Mouse (Mus musculus): ENCODE measurements around the gene Dnaja3. TPM values are rescaled to one million over a fixed set of nuclear protein-coding genes. Genes with fewer than 3 reads are reported as not detected.
A peak's percentile ranks its signal among the peaks of the same experiment; 100 is the strongest.

Gene Dnaja3
- polyA plus RNA-seq, 1 experiment from 2014 or later: 66.5 TPM

GRCm38 (mm10) chr16:4632050-4632449 lies 7.7 kb upstream of the Dnaja3 start:
- no peak overlapping the region for H3K4me2 ChIP-seq
- H3K9me3 ChIP-seq: no peaks in the 10 kb centered on the region
- no peak; the same call in 1 of the 2 replicates for ATAC-seq (ENCODE audit: borderline replicate concordance, extremely low read depth, low FRiP score, low TSS enrichment)
- no peaks in the 10 kb centered on the region for H3K27me3 ChIP-seq
- no peak overlapping the region for H3K4me3 ChIP-seq
- H3K4me1 ChIP-seq: 0 out of 2 replicates have a peak, but pooled peaks cover 7% of the 10 kb centered on the region
- 41% methylated on average over 7 of the region's 7 CpGs for WGBS
- H3K27ac ChIP-seq: no peak overlapping the region
- H3K9ac ChIP-seq: no peak overlapping the region
- H3K36me3 ChIP-seq: no peaks in the 10 kb centered on the region

DNA sequence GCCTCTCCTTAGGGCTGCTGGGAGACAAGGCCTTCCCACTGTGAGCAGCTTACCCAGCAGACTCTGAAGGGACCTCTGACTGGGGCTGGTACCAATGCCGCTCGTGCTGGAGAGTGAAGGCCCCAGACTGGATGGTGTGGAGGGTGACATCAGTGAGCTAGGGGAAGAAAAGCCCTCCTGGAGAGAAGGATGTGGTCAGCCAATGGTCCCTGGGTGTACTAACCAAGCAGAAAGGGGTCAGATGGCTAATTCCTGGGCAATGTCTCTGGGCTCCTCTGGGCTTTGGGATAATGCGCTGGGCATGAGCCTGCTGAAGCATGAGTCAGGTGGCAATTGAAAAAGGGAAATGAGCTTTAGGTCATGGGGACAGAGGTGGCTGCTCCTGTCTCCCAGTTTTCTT lies 6.1 kb upstream of the Dnaja3 start:
- Histone ChIP-seq H3K4me2 (no peak overlapping the region), H3K9me3 (no peaks in the 10 kb centered on the region), H3K9ac (no peak overlapping the region), H3K27ac (no peak overlapping the region), H3K4me3 (no peak overlapping the region), H3K4me1 (0 out of 2 replicates have a peak, but pooled peaks cover 7% of the 10 kb centered on the region), H3K36me3 (no peaks in the 10 kb centered on the region), H3K27me3 (no peaks in the 10 kb centered on the region)
- WGBS: 89% methylated on average over 3 of the region's 3 CpGs
- no peak for ATAC-seq (ENCODE audit: borderline replicate concordance, extremely low read depth, low FRiP score, low TSS enrichment)

- Histone ChIP-seq H3K9ac (no peak overlapping the region), H3K27me3 (no peaks in the 10 kb centered on the region), H3K36me3 (no peaks in the 10 kb centered on the region), H3K9me3 (no peaks in the 10 kb centered on the region), H3K27ac (no peak overlapping the region), H3K4me1 (0 out of 2 replicates have a peak, but pooled peaks cover 11% of the 10 kb centered on the region), H3K4me3 (no peak overlapping the region), H3K4me2 (no peak overlapping the region)
- 76% methylated on average over 9 of the region's 9 CpGs for WGBS
- ATAC-seq (ENCODE audit: borderline replicate concordance, extremely low read depth, low FRiP score, low TSS enrichment): no peak
Observed at GRCm38 (mm10) chr16:4634681-4635080, 5.1 kb upstream of the Dnaja3 start.

DNA sequence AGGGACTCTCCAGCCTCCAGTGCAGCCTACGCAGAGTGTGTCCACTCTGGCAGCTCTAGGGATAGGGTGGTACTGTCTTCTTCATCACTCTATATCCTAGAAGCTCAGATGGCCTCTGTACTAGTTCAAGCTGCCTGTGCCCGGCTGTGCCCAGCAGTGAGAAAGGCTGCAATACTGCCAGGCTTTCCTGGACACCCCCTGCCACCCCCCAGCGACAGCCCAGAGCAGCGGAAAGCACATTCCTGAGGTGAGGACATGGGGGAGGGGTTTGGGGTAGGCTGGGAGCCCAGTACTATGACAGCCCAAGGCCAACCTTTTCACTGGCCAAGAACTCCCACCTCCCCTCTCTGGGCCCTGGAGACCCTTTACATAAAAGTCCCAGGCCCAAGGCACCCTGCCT lies 4.0 kb upstream of the Dnaja3 start:
- H3K27ac ChIP-seq: no peak overlapping the region
- H3K36me3 ChIP-seq: no peaks in the 10 kb centered on the region
- WGBS: 59% methylated on average over 4 of the region's 4 CpGs
- no peak overlapping the region for H3K4me3 ChIP-seq
- H3K9ac ChIP-seq: no peak overlapping the region
- no peaks in the 10 kb centered on the region for H3K9me3 ChIP-seq
- ATAC-seq (ENCODE audit: borderline replicate concordance, extremely low read depth, low FRiP score, low TSS enrichment): no peak
- H3K4me2 ChIP-seq: no peak overlapping the region
- no peaks in the 10 kb centered on the region for H3K27me3 ChIP-seq
- peaks cover 14% of the 10 kb centered on the region for H3K4me1 ChIP-seq

- no peak overlapping the region for H3K27ac ChIP-seq
- no peaks in the 10 kb centered on the region for H3K9me3 ChIP-seq
- no peaks in the 10 kb centered on the region for H3K36me3 ChIP-seq
- H3K9ac ChIP-seq: no peak overlapping the region
- H3K4me2 ChIP-seq: no peak overlapping the region
- WGBS: 85% methylated on average over 3 of the region's 3 CpGs
- H3K4me1 ChIP-seq: peaks cover 45% of the 10 kb centered on the region
- no peak overlapping the region for H3K4me3 ChIP-seq
- ATAC-seq (ENCODE audit: borderline replicate concordance, extremely low read depth, low FRiP score, low TSS enrichment): no peak
- H3K27me3 ChIP-seq: no peaks in the 10 kb centered on the region
Observed at GRCm38 (mm10) chr16:4638891-4639390, 848 bp upstream of the Dnaja3 start.

DNA sequence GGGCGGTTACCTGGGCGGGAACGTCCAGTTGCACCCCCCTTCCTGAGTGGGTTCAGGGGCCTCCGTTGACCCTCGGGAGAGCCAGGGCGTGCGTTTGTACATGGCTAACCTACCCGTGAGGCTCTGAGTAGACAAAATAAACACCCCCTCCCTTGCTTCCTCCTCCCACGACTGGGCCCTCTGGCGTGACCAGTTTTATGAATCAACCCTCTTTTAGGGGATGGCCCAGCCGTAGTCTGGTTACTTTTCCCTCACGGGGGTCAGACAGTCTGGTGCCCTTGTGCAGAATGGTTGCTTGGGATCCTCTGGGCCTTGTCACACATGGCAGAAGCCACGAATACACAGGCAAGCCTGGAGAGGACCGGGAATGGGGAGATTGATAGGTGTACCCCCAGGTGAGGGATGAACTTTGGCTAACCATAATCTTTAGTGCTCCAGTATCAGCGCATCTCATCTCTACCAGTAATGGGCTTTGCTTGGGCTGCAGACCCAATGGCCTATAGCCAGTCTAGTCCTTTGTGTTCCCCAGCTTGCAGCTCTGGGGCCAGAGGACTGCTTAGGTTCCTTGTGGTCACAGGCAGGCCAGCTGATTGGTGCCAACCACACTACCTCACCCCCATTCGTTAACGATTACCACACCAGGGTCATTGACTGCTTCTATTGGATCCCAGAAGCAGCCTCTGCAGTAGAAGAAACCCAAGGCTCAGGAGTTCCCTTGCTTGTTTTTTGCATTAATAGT lies 647 bp downstream of the Dnaja3 start:
- Histone ChIP-seq H3K4me3 (peak overlapping the region; percentile 64), H3K27me3 (no peaks in the 10 kb centered on the region), H3K9me3 (no peaks in the 10 kb centered on the region), H3K4me1 (peaks cover 58% of the 10 kb centered on the region), H3K27ac (peak overlapping the region; percentile 97), H3K9ac (peak overlapping the region; percentile 70), H3K4me2 (peak overlapping the region; percentile 63), H3K36me3 (no peaks in the 10 kb centered on the region)
- WGBS: 1% methylated on average over 17 of the region's 17 CpGs
- ATAC-seq (ENCODE audit: borderline replicate concordance, extremely low read depth, low FRiP score, low TSS enrichment): peak; percentile 9; the same call in 1 of the 2 replicates

- ATAC-seq (ENCODE audit: borderline replicate concordance, extremely low read depth, low FRiP score, low TSS enrichment): peak; percentile 17; the same call in 1 of the 2 replicates
- Histone ChIP-seq H3K36me3 (no peaks in the 10 kb centered on the region), H3K4me1 (peaks cover 59% of the 10 kb centered on the region), H3K9me3 (no peaks in the 10 kb centered on the region), H3K4me3 (peak overlapping the region; percentile 64), H3K4me2 (peak overlapping the region; percentile 63), H3K9ac (peak overlapping the region; percentile 70), H3K27me3 (no peaks in the 10 kb centered on the region), H3K27ac (peak overlapping the region; percentile 97)
- 14% methylated on average over 3 of the region's 3 CpGs for WGBS
Observed at GRCm38 (mm10) chr16:4641119-4641838, 1.5 kb downstream of the Dnaja3 start.

DNA sequence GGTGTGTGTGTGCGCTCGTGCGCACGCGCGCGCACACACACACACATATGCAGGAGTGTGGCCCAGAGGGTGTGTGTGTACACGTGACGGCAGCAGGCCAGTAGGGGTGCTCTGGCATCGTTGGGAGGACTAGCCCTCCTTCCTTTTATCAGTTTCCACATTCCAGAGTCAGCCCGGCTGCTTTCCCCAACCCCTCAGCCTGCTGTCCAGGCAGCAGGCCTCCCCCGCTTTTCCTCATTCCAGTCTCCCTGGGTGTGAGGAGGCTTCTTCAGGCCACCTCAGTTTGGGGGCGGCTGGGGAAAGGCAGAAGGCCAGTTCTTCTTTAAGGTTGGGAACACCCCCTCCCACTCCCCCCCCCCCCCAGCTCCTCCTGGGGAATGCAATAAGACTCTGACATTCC lies 2.4 kb downstream of the Dnaja3 start:
- Histone ChIP-seq H3K36me3 (no peaks in the 10 kb centered on the region), H3K9me3 (no peaks in the 10 kb centered on the region), H3K4me1 (peaks cover 69% of the 10 kb centered on the region), H3K27ac (peak overlapping the region; percentile 97), H3K4me3 (peak overlapping the region; percentile 64), H3K9ac (peak overlapping the region; percentile 18; the same call in 1 of the 2 replicates), H3K27me3 (no peaks in the 10 kb centered on the region), H3K4me2 (peak overlapping the region; percentile 63)
- ATAC-seq (ENCODE audit: borderline replicate concordance, extremely low read depth, low FRiP score, low TSS enrichment): peak; percentile 73
- 17% methylated on average over 13 of the region's 13 CpGs for WGBS

DNA sequence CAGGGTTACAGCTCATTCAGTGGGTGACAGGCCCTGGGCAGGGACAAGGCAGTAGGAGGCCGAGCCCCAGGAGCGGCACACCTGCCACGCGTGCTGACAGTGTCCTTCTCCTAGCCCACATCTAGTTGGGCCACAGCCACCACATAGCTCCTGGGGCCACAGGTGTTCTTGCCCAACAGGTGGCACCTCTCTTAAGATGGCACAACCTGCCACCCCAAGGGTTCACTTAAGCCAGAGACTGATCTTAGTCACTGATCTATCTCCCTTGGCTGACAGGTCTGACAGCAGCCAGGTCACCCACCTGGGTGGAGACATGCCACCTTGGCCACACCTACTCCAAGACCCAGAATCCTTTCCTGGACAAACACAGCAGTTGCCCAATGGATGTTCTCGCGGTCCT lies 3.1 kb downstream of the Dnaja3 start:
- no peaks in the 10 kb centered on the region for H3K9me3 ChIP-seq
- H3K9ac ChIP-seq: peak overlapping the region; percentile 18; the same call in 1 of the 2 replicates
- peak overlapping the region; percentile 63 for H3K4me2 ChIP-seq
- peak overlapping the region; percentile 64 for H3K4me3 ChIP-seq
- WGBS: 65% methylated on average over 6 of the region's 6 CpGs
- no peaks in the 10 kb centered on the region for H3K27me3 ChIP-seq
- H3K4me1 ChIP-seq: peaks cover 76% of the 10 kb centered on the region
- H3K27ac ChIP-seq: peak overlapping the region; percentile 97
- no peak for ATAC-seq (ENCODE audit: borderline replicate concordance, extremely low read depth, low FRiP score, low TSS enrichment)
- peaks cover 4% of the 10 kb centered on the region for H3K36me3 ChIP-seq

DNA sequence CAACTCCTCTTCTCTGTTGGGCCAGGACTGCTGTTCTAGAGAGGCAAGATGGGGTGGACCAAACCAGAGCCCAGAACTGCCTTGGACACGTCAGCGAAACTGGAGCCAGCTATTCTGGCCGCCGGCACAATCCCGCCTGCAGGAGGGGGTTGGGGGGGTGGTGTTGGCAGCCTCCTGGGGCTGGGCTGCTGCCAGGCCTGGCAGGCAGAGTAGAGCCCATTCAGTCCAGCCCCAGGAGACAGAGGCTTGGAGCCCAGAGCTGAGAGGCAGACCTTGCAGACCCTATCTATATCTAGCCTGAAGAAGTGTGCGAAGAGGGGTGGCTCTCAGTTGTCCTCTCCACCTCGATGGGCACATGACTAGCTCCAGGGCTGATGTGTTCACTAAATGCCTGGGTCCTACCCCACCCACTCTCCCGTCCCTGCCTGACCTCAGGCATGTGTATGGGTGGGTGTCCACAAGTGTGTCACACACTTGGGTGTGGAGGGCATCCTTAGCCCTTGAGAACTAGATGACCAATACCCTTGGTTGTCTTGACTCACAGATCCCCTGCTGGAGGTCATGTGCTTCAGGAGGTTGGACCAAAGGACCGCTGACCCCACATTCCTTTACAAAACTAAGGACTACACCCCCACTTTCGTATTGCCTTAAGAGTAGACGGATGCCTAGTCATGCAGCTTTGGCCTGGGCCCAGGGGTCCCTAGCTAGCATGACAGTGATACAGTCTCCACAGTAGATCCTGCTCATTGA lies 4.1 kb downstream of the Dnaja3 start:
- H3K4me1 ChIP-seq: peaks cover 80% of the 10 kb centered on the region
- no peaks in the 10 kb centered on the region for H3K27me3 ChIP-seq
- 37% methylated on average over 11 of the region's 11 CpGs for WGBS
- H3K9me3 ChIP-seq: no peaks in the 10 kb centered on the region
- peak overlapping the region; percentile 97 for H3K27ac ChIP-seq
- peak overlapping the region; percentile 18 for H3K9ac ChIP-seq
- no peak overlapping the region for H3K4me3 ChIP-seq
- peaks cover 13% of the 10 kb centered on the region for H3K36me3 ChIP-seq
- H3K4me2 ChIP-seq: peak overlapping the region; percentile 63
- peak; percentile 21 for ATAC-seq (ENCODE audit: borderline replicate concordance, extremely low read depth, low FRiP score, low TSS enrichment)

DNA sequence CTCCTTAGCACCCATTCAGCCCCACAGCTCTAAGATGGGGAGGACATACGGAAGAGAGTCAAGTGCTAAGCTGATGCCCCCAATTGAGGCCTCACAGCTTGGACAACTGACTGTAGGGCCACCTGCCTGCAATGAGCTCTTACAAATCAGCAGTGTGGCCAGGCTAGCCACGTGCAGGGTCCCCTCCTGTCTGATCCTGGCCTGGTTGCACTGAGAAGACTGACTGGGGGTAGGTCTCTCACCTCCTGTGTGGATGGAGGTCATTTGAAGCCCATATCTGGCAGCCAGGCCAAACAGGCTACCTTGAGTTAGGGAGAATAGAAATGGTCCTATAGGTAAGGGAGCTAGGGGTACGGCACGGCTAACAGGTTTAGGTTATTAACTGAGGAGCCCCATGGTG lies 6.1 kb downstream of the Dnaja3 start:
- peaks cover 32% of the 10 kb centered on the region for H3K36me3 ChIP-seq
- H3K4me1 ChIP-seq: peaks cover 74% of the 10 kb centered on the region
- ATAC-seq (ENCODE audit: borderline replicate concordance, extremely low read depth, low FRiP score, low TSS enrichment): no peak
- H3K4me2 ChIP-seq: no peak overlapping the region
- no peak overlapping the region for H3K27ac ChIP-seq
- H3K27me3 ChIP-seq: no peaks in the 10 kb centered on the region
- no peak overlapping the region for H3K9ac ChIP-seq
- no peaks in the 10 kb centered on the region for H3K9me3 ChIP-seq
- 72% methylated on average over 4 of the region's 4 CpGs for WGBS
- H3K4me3 ChIP-seq: no peak overlapping the region
